Mouse (Mus musculus) intestine, embryonic 14.5 days (tissue): ENCODE results near the gene Ift52. TPM values are rescaled to one million over a fixed set of nuclear protein-coding genes. Genes with fewer than 3 reads are reported as not detected.

Source experiments
- ATAC-seq: fragments of 200-750 bp; cut with Nextera tagmentation; replicated peaks from 2 replicates; pipeline ENCODE4 v1.8.0; 2017; ENCODE audit warnings: low read depth, moderate number of reproducible peaks, moderate TSS enrichment, moderate library complexity; ENCODE audit not compliant: low FRiP score, low TSS enrichment
- DNase-seq: peaks from one replicate; pipeline ENCODE4 v3.0.0-alpha.2; 2018; ENCODE audit warnings: low spot score
- H3K27ac ChIP-seq: fragments of 300-500 bp; sonication (generic); 2 replicates; pipeline ENCODE4 v1.5.1; 2014; ENCODE audit warnings: low read depth, mild to moderate bottlenecking, control low read depth
- H3K27me3 ChIP-seq: fragments of 300-500 bp; sonication (generic); replicated peaks from 2 replicates; pipeline ENCODE4 v1.6.1; 2014; ENCODE audit warnings: low read length, control low read depth; ENCODE audit not compliant: control insufficient read depth, insufficient read depth
- H3K36me3 ChIP-seq: fragments of 300-500 bp; sonication (generic); 2 replicates; pipeline ENCODE4 v1.6.1; 2014; ENCODE audit warnings: low read length, control low read depth; ENCODE audit not compliant: control insufficient read depth, insufficient read depth
- H3K4me1 ChIP-seq: fragments of 300-500 bp; sonication (generic); replicated peaks from 2 replicates; pipeline ENCODE4 v1.6.1; 2014; ENCODE audit warnings: low read length, control low read depth, mixed read lengths; ENCODE audit not compliant: control insufficient read depth, insufficient read depth
- H3K4me2 ChIP-seq: fragments of 300-500 bp; sonication (generic); 2 replicates; pipeline ENCODE4 v1.6.1; 2014; ENCODE audit warnings: low read length
- H3K4me3 ChIP-seq: fragments of 300-500 bp; sonication (generic); 2 replicates; pipeline ENCODE4 v1.5.1; 2014; ENCODE audit warnings: low read depth, low read length, control low read depth, mixed read lengths
- H3K9ac ChIP-seq: fragments of 300-500 bp; sonication (generic); 2 replicates; pipeline ENCODE4 v1.6.1; 2014; ENCODE audit warnings: mild to moderate bottlenecking, low read length
- H3K9me3 ChIP-seq: fragments of 300-500 bp; sonication (generic); 2 replicates; pipeline ENCODE4 v1.6.1; 2016; ENCODE audit warnings: low read length, control low read depth; ENCODE audit not compliant: control insufficient read depth
- WGBS: fragments of 180-500 bp; shearing (Covaris S2); extraction: QIAGEN DNeasy Blood & Tissue Kit; methylation state at CpG from one replicate; pipeline ENCODE4 v1.1.7; 2014; 5-methylcytosine and 5-hydroxymethylcytosine counted together
- polyA plus RNA-seq: library from polyadenylated mRNA; unstranded; fragments of >200 nt; fragmentation: Nextera tagmentation; extraction: Ambion mirVana; gene quantifications from 2 replicates; pipeline ENCODE4 v1.2.1, GENCODE M21; 2014

Gene Ift52
- polyA plus RNA-seq, 1 experiment from 2014 or later: 45.6 TPM

- no peak for DNase-seq
- Histone ChIP-seq H3K27ac (no peak overlapping the region), H3K9me3 (no peaks in the 10 kb centered on the region), H3K9ac (no peak overlapping the region), H3K4me1 (no peaks in the 10 kb centered on the region; the same call in 1 of the 2 replicates), H3K4me2 (no peak overlapping the region), H3K4me3 (no peak overlapping the region), H3K27me3 (no peaks in the 10 kb centered on the region), H3K36me3 (no peaks in the 10 kb centered on the region)
- WGBS: 58% methylated on average over 4 of the region's 4 CpGs
- no peak for ATAC-seq
Observed at GRCm38 (mm10) chr2:162976001-162976400, 41.2 kb upstream of the Ift52 start.

GRCm38 (mm10) chr2:162984381-162984780, 32.8 kb upstream of the Ift52 start:
- Histone ChIP-seq H3K27me3 (no peaks in the 10 kb centered on the region), H3K4me1 (no peaks in the 10 kb centered on the region; the same call in 1 of the 2 replicates), H3K27ac (no peak overlapping the region), H3K4me2 (no peak overlapping the region), H3K4me3 (no peak overlapping the region), H3K36me3 (no peaks in the 10 kb centered on the region), H3K9ac (no peak overlapping the region), H3K9me3 (no peaks in the 10 kb centered on the region)
- ATAC-seq (no peak), DNase-seq (no peak)
- WGBS: 88% methylated on average over 6 of the region's 6 CpGs

GRCm38 (mm10) chr2:162985923-162986322, 31.2 kb upstream of the Ift52 start:
- no peak overlapping the region for H3K27ac ChIP-seq
- no peaks in the 10 kb centered on the region for H3K9me3 ChIP-seq
- H3K4me2 ChIP-seq: no peak overlapping the region
- ATAC-seq: no peak
- no peaks in the 10 kb centered on the region for H3K36me3 ChIP-seq
- no peak overlapping the region for H3K4me3 ChIP-seq
- no peak overlapping the region for H3K9ac ChIP-seq
- H3K4me1 ChIP-seq: no peaks in the 10 kb centered on the region; the same call in 1 of the 2 replicates
- H3K27me3 ChIP-seq: no peaks in the 10 kb centered on the region
- WGBS: 63% methylated on average over 3 of the region's 3 CpGs
- no peak for DNase-seq

GRCm38 (mm10) chr2:162986764-162987163, 30.4 kb upstream of the Ift52 start:
- 77% methylated on average over 3 of the region's 3 CpGs for WGBS
- Histone ChIP-seq H3K4me3 (no peak overlapping the region), H3K27ac (no peak overlapping the region), H3K36me3 (no peaks in the 10 kb centered on the region), H3K9ac (no peak overlapping the region), H3K4me1 (no peaks in the 10 kb centered on the region; the same call in 1 of the 2 replicates), H3K9me3 (no peaks in the 10 kb centered on the region), H3K27me3 (no peaks in the 10 kb centered on the region), H3K4me2 (no peak overlapping the region)
- DNase-seq (no peak), ATAC-seq (no peak)

- Histone ChIP-seq H3K9ac (no peak within 1 kb of the TSS), H3K9me3 (no peaks in the 10 kb centered on the region), H3K4me3 (no peak within 1 kb of the TSS), H3K4me2 (no peak within 1 kb of the TSS), H3K27ac (no peak within 1 kb of the TSS), H3K4me1 (no peaks in the 10 kb centered on the region; the same call in 1 of the 2 replicates), H3K36me3 (no peaks in the 10 kb centered on the region), H3K27me3 (no peaks in the 10 kb centered on the region)
- 53% methylated on average over 8 of the region's 8 CpGs for WGBS
- DNase-seq (no peak), ATAC-seq (peak; percentile 86)
Observed at GRCm38 (mm10) chr2:162987218-162987617, 29.9 kb upstream of the Ift52 start, which contains the start of gene Sgk2. Gene Sgk2, plus strand, starts transcription at chr2:162987330.

- Histone ChIP-seq H3K9ac (no peak overlapping the region), H3K27me3 (no peaks in the 10 kb centered on the region), H3K4me3 (no peak overlapping the region), H3K4me2 (no peak overlapping the region), H3K36me3 (no peaks in the 10 kb centered on the region), H3K9me3 (no peaks in the 10 kb centered on the region), H3K4me1 (no peaks in the 10 kb centered on the region; the same call in 1 of the 2 replicates), H3K27ac (no peak overlapping the region)
- WGBS: 89% methylated on average over 4 of the region's 4 CpGs
- DNase-seq (no peak), ATAC-seq (no peak)
Observed at GRCm38 (mm10) chr2:162988235-162988634, 28.9 kb upstream of the Ift52 start.

- no peak for ATAC-seq
Observed at GRCm38 (mm10) chr2:162991394-162992083, 25.6 kb upstream of the Ift52 start.

GRCm38 (mm10) chr2:162992084-162992437, 25.1 kb upstream of the Ift52 start:
- H3K4me1 ChIP-seq: no peaks in the 10 kb centered on the region
- H3K27me3 ChIP-seq: no peaks in the 10 kb centered on the region
- ATAC-seq: no peak
- H3K9ac ChIP-seq: no peak overlapping the region
- no peak for DNase-seq
- H3K4me3 ChIP-seq: no peak overlapping the region
- no peak overlapping the region for H3K27ac ChIP-seq
- H3K9me3 ChIP-seq: no peaks in the 10 kb centered on the region
- no peak overlapping the region for H3K4me2 ChIP-seq
- no peaks in the 10 kb centered on the region for H3K36me3 ChIP-seq

More at GRCm38 (mm10) chr2:162991394-162992083, 25.6 kb upstream of the Ift52 start:
- no peaks in the 10 kb centered on the region for H3K36me3 ChIP-seq
- WGBS: 41% methylated on average over 6 of the region's 6 CpGs
- H3K27ac ChIP-seq: no peak overlapping the region
- H3K4me3 ChIP-seq: no peak overlapping the region
- no peak overlapping the region for H3K4me2 ChIP-seq
- no peaks in the 10 kb centered on the region for H3K9me3 ChIP-seq
- H3K4me1 ChIP-seq: no peaks in the 10 kb centered on the region; the same call in 1 of the 2 replicates
- H3K27me3 ChIP-seq: no peaks in the 10 kb centered on the region
- no peak overlapping the region for H3K9ac ChIP-seq
- DNase-seq: no peak
